Mouse (Mus musculus): Measurements from ENCODE around the gene Zfp292.

- TF ChIP-seq TCF12 (IDR thresholded peaks at IDR 0.05; ENCODE audit: insufficient read depth, poor library complexity, severe bottlenecking) (no peak), POLR2A (IDR thresholded peaks at IDR 0.05; ENCODE audit: insufficient read length, low read depth) (no peak), MYOD1 (IDR thresholded peaks at IDR 0.05; ENCODE audit: control insufficient read depth in 1 of 3, insufficient read length in 2 of 3, low read depth in 2 of 3) (no peak)
Observed at GRCm38 (mm10) chr4:34842826-34843225, 39.9 kb downstream of the Zfp292 start.
